Mouse (Mus musculus): ENCODE measurements around the gene Gbp7.

DNA sequence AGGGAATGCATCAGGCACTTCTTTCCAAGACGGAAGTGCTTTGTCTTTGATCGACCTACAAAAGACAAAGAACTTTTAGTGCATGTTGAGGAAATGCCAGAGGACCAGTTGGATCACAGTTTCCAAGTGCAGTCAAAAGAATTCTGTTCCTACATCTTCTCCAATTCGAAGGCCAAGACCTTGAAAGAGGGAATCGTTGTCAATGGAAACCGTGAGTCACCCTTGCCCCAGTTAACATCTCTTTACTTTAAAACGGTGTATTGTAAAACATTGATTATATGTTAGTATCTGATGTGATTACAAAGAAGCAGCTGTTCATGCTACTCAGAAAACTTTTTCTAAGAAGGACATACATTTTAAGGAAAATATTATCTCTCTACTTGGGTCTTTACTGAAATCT lies 11.2 kb downstream of the Gbp7 start:
- TF ChIP-seq CTCF (IDR thresholded peaks at IDR 0.05; ENCODE audit: low read depth, low read length) (no peak), POLR2A (IDR thresholded peaks at IDR 0.05; ENCODE audit: borderline replicate concordance, low read depth, low read length) (no peak)
